In genomic region chr19:12608336-12608735, GRCm38 (mm10) we compare ENCODE assay signal across 32 mouse cellular contexts. TPM values are rescaled to one million over a fixed set of nuclear protein-coding genes. Genes with fewer than 3 reads are reported as not detected.
DNase-seq lines count a peak whose midpoint lies in the region; ATAC-seq and TF ChIP-seq lines count a peak whose summit lies in the region.
"Had no signal": no experiment of that assay in that cellular context is flagged by ENCODE, and none has a peak within 500 bp of the region (broad histone marks: within the 10 kb centered on the region; RNA-seq: fewer than 3 reads in every experiment).

No protein-coding gene starts in this region.

- no peaks in the 10 kb centered on the region for H3K9me3 ChIP-seq in liver, embryonic 16.5 days (replicated peaks; ENCODE audit: control insufficient read depth, low read length)
- no peaks in the 10 kb centered on the region for H3K9me3 ChIP-seq in intestine, postnatal 0 days (ENCODE audit: control insufficient read depth)
- no peaks in the 10 kb centered on the region for H3K9me3 ChIP-seq in kidney, postnatal 0 days (replicated peaks; ENCODE audit: low read length)
- H3K9me3 ChIP-seq in midbrain, embryonic 11.5 days (ENCODE audit: control insufficient read depth, low read length) = no peaks in the 10 kb centered on the region
- H3K9me3 ChIP-seq: forebrain, embryonic 10.5 days; G1E; heart, embryonic 13.5 days; limb, embryonic 10.5 days; liver, embryonic 13.5 days; lung, embryonic 15.5 days; megakaryocyte, embryonic 14.5 days; neural tube, embryonic 13.5 days had no signal

- no peak for TF ChIP-seq CTCF in intestine, postnatal 0 days (IDR thresholded peaks at IDR 0.05; ENCODE audit: low read depth)
- no peak for TF ChIP-seq CTCF in kidney, postnatal 0 days (IDR thresholded peaks at IDR 0.05; ENCODE audit: low read depth)

- no peak overlapping the region for H3K4me2 ChIP-seq in liver, embryonic 16.5 days (ENCODE audit: low read depth, low read length)
- H3K4me2 ChIP-seq in intestine, postnatal 0 days (replicated peaks; ENCODE audit: low read depth) = no peak overlapping the region
- H3K4me2 ChIP-seq in kidney, postnatal 0 days (ENCODE audit: low read length) = no peak overlapping the region
- H3K4me2 ChIP-seq in midbrain, embryonic 11.5 days = no peak overlapping the region
- H3K4me2 ChIP-seq: heart, embryonic 13.5 days; liver, embryonic 13.5 days; lung, embryonic 15.5 days; neural tube, embryonic 13.5 days had no signal

- H3K4me3 ChIP-seq in liver, embryonic 16.5 days (ENCODE audit: low read depth, low read length) = no peak overlapping the region
- H3K4me3 ChIP-seq in intestine, postnatal 0 days (ENCODE audit: low read depth, low read length) = no peak overlapping the region
- H3K4me3 ChIP-seq in kidney, postnatal 0 days (replicated peaks; ENCODE audit: low read depth, low read length) = no peak overlapping the region
- no peak overlapping the region for H3K4me3 ChIP-seq in midbrain, embryonic 11.5 days (ENCODE audit: low read depth, low read length)
- H3K4me3 ChIP-seq: forebrain, embryonic 10.5 days; heart, adult 2 months; heart, embryonic 13.5 days; limb, embryonic 10.5 days; liver, embryonic 13.5 days; lung, embryonic 15.5 days; megakaryocyte, embryonic 14.5 days; neural tube, embryonic 13.5 days had no signal

- ATAC-seq in liver, embryonic 16.5 days (ENCODE audit: low read depth) = peak; percentile 39; the same call in 1 of the 2 replicates
- peak; percentile 87 for ATAC-seq in intestine, postnatal 0 days
- peak; percentile 85 for ATAC-seq in kidney, postnatal 0 days (replicated peaks; ENCODE audit: low FRiP score, low read depth)
- no peak for ATAC-seq in midbrain, embryonic 11.5 days (ENCODE audit: low FRiP score)
- ATAC-seq: forebrain, embryonic 16.5 days; Patski had no signal

- no peaks in the 10 kb centered on the region for H3K4me1 ChIP-seq in liver, embryonic 16.5 days (ENCODE audit: control insufficient read depth, low read depth, low read length)
- H3K4me1 ChIP-seq in intestine, postnatal 0 days (replicated peaks; ENCODE audit: control insufficient read depth, insufficient read depth, low read length) = no peaks in the 10 kb centered on the region
- H3K4me1 ChIP-seq in kidney, postnatal 0 days (replicated peaks; ENCODE audit: insufficient read depth, low read length) = no peaks in the 10 kb centered on the region
- no peaks in the 10 kb centered on the region for H3K4me1 ChIP-seq in midbrain, embryonic 11.5 days (ENCODE audit: control insufficient read depth, insufficient read depth, low read length)
- H3K4me1 ChIP-seq: forebrain, embryonic 10.5 days; heart, embryonic 13.5 days; limb, embryonic 10.5 days; liver, embryonic 13.5 days; lung, embryonic 15.5 days; megakaryocyte, embryonic 14.5 days; neural tube, embryonic 13.5 days had no signal

- no peak for DNase-seq in liver
- peak; percentile 18 for DNase-seq in kidney, postnatal 0 days (ENCODE audit: low spot score)
- DNase-seq in midbrain, embryonic 11.5 days (ENCODE audit: low spot score, missing footprints) = no peak
- no peak for DNase-seq in cerebellum, adult 9-11 months
- no peak for DNase-seq in layer of hippocampus, adult 9-10 months (ENCODE audit: low spot score)
- DNase-seq: adrenal gland, adult 8-10 months; B cell, adult 2 months; cerebellum, adult 9-10 months; gastrocnemius, postnatal 25 days; heart, adult 2 months; heart, postnatal 14 days; liver, embryonic 13.5 days; lung, postnatal 36 days; midbrain, embryonic 14.5 days; right cerebral cortex, postnatal 4 days; thymus, postnatal 14 days had no signal

- no peak overlapping the region for H3K9ac ChIP-seq in liver, embryonic 16.5 days (ENCODE audit: low read depth, low read length)
- H3K9ac ChIP-seq in intestine, postnatal 0 days (ENCODE audit: low read depth, low read length) = no peak overlapping the region
- H3K9ac ChIP-seq in kidney, postnatal 0 days (ENCODE audit: low read depth, low read length) = no peak overlapping the region
- no peak overlapping the region for H3K9ac ChIP-seq in midbrain, embryonic 11.5 days (ENCODE audit: low read length)
- H3K9ac ChIP-seq: heart, embryonic 13.5 days; liver, embryonic 13.5 days; lung, embryonic 15.5 days; neural tube, embryonic 13.5 days had no signal

- no peak overlapping the region for H3K27ac ChIP-seq in liver, embryonic 16.5 days (ENCODE audit: low read length)
- H3K27ac ChIP-seq in intestine, postnatal 0 days (ENCODE audit: low read depth, low read length) = no peak overlapping the region
- no peak overlapping the region for H3K27ac ChIP-seq in kidney, postnatal 0 days
- no peak overlapping the region for H3K27ac ChIP-seq in midbrain, embryonic 11.5 days (ENCODE audit: low read depth, low read length)
- H3K27ac ChIP-seq: forebrain, embryonic 10.5 days; heart, adult 2 months; heart, embryonic 13.5 days; limb, embryonic 10.5 days; liver, embryonic 13.5 days; lung, embryonic 15.5 days; neural tube, embryonic 13.5 days had no signal

- H3K36me3 ChIP-seq in liver, embryonic 16.5 days (ENCODE audit: control insufficient read depth, insufficient read depth) = no peaks in the 10 kb centered on the region
- H3K36me3 ChIP-seq in intestine, postnatal 0 days (ENCODE audit: control insufficient read depth, insufficient read depth) = no peaks in the 10 kb centered on the region
- no peaks in the 10 kb centered on the region for H3K36me3 ChIP-seq in kidney, postnatal 0 days (ENCODE audit: insufficient read depth, low read length)
- no peaks in the 10 kb centered on the region for H3K36me3 ChIP-seq in midbrain, embryonic 11.5 days (ENCODE audit: control insufficient read depth, insufficient read depth, low read length)
- H3K36me3 ChIP-seq: forebrain, embryonic 10.5 days; G1E; heart, embryonic 13.5 days; limb, embryonic 10.5 days; liver, embryonic 13.5 days; lung, embryonic 15.5 days; neural tube, embryonic 13.5 days had no signal

- H3K27me3 ChIP-seq in liver, embryonic 16.5 days (ENCODE audit: control insufficient read depth, insufficient read depth, low read depth, low read length) = no peaks in the 10 kb centered on the region
- H3K27me3 ChIP-seq in intestine, postnatal 0 days (replicated peaks; ENCODE audit: control insufficient read depth, insufficient read depth, low read length) = no peaks in the 10 kb centered on the region
- H3K27me3 ChIP-seq in kidney, postnatal 0 days (ENCODE audit: insufficient read depth, low read length) = no peaks in the 10 kb centered on the region
- no peaks in the 10 kb centered on the region for H3K27me3 ChIP-seq in midbrain, embryonic 11.5 days (ENCODE audit: control insufficient read depth, insufficient read depth, low read length)
- H3K27me3 ChIP-seq: CH12.LX; heart, embryonic 13.5 days; liver, embryonic 13.5 days; lung, embryonic 15.5 days; megakaryocyte, embryonic 14.5 days; neural tube, embryonic 13.5 days had no signal

RNA-seq across cellular contexts. Expression of gene Gm4952, which starts 8.6 kb away (rescaled TPM):
- polyA plus RNA-seq in liver, embryonic 16.5 days (2015; fragmentation: Nextera tagmentation; extraction: Ambion mirVana) = 20.2 and 22.6 TPM in 2 replicates
- 0.13 TPM in 1 of 2 replicates, not detected in the other for polyA plus RNA-seq in intestine, postnatal 0 days (2015; fragmentation: Nextera tagmentation; extraction: Ambion mirVana)
- polyA plus RNA-seq in kidney, postnatal 0 days (2015; fragmentation: Nextera tagmentation; extraction: Ambion mirVana) = 0.33 and 0.46 TPM in 2 replicates
- polyA plus RNA-seq in midbrain, embryonic 11.5 days (2014; fragmentation: Nextera tagmentation; extraction: Ambion mirVana) = not detected in 2 replicates
- polyA plus RNA-seq: forebrain, embryonic 10.5 days; forebrain, embryonic 16.5 days; G1E; heart, adult 2 months; hindbrain, embryonic 11.5 days; limb, embryonic 10.5 days; neural tube, embryonic 13.5 days; stomach, embryonic 14.5 days had no signal

RNA-seq across cellular contexts. Expression of gene Glyat, which starts 24.8 kb away (rescaled TPM):
- polyA plus RNA-seq in liver, embryonic 16.5 days (2015; fragmentation: Nextera tagmentation; extraction: Ambion mirVana) = 0.23 and 0.38 TPM in 2 replicates
- polyA plus RNA-seq in intestine, postnatal 0 days (2015; fragmentation: Nextera tagmentation; extraction: Ambion mirVana) = 2.8 and 3.5 TPM in 2 replicates
- 37.0 and 41.7 TPM in 2 replicates for polyA plus RNA-seq in kidney, postnatal 0 days (2015; fragmentation: Nextera tagmentation; extraction: Ambion mirVana)
- polyA plus RNA-seq in midbrain, embryonic 11.5 days (2014; fragmentation: Nextera tagmentation; extraction: Ambion mirVana) = not detected in 2 replicates
- polyA plus RNA-seq: cortical plate, adult 2 months; embryonic facial prominence, embryonic 11.5 days; forebrain, embryonic 10.5 days; forebrain, embryonic 16.5 days; G1E; heart, adult 2 months; hindbrain, embryonic 11.5 days; limb, embryonic 10.5 days; lung, embryonic 15.5 days; midbrain, embryonic 14.5 days; neural tube, embryonic 13.5 days; stomach, embryonic 14.5 days had no signal

Comparison
In these comparisons a context has a peak if more than half of its experiments do, and no peak if none do; other contexts are left out.
1. RNA of gene Gm4952, which starts 8.6 kb away (polyA plus RNA-seq): 20.2 to 22.6 TPM in liver, embryonic 16.5 days; 0.33 to 0.46 TPM in kidney, postnatal 0 days, 0.13 TPM in intestine, postnatal 0 days and not detected in midbrain, embryonic 11.5 days; every median in the first group is over 10 times any median in the second.